In the genomic region with DNA sequence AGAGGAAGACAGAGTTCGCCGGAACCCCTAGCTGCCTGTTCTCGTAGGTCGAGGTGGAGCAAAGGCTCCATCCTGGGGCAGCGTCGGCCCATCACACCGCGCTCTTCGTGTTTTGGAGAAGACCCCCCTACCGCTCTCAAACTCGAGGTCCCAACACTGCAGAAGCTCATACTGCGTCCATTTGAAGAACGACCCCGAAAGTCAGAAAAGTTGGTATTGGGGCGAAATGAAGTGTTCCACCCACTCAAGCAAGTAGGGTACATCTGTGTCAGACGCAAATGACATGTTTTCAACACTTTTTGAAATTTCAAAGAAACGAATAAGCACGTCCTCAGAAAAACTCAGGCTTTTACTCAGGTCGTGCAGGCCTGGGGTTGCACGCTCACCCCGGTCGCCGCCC, we compare ENCODE assay signal across 8 mouse cellular contexts. TPM values are rescaled to one million over a fixed set of nuclear protein-coding genes. Genes with fewer than 3 reads are reported as not detected.
DNase-seq lines count a peak whose midpoint lies in the region; ATAC-seq and TF ChIP-seq lines count a peak whose summit lies in the region.

No protein-coding gene starts in this region.

- peaks cover 10% of the 10 kb centered on the region for H3K4me1 ChIP-seq in lung, embryonic 14.5 days (ENCODE audit: insufficient read depth)
- H3K4me1 ChIP-seq in embryonic facial prominence, embryonic 15.5 days = peaks cover 40% of the 10 kb centered on the region
- H3K4me1 ChIP-seq in limb, embryonic 10.5 days = peaks cover 32% of the 10 kb centered on the region
- peaks cover 27% of the 10 kb centered on the region for H3K4me1 ChIP-seq in olfactory bulb, adult 2 months (ENCODE audit: control insufficient read depth, insufficient read depth, low read length)

- no peaks in the 10 kb centered on the region for H3K27me3 ChIP-seq in lung, embryonic 14.5 days (ENCODE audit: insufficient read depth, low read length)
- H3K27me3 ChIP-seq in embryonic facial prominence, embryonic 15.5 days = no peaks in the 10 kb centered on the region
- H3K27me3 ChIP-seq in limb, embryonic 10.5 days (ENCODE audit: low read depth, poor library complexity, severe bottlenecking) = no peaks in the 10 kb centered on the region

- ATAC-seq in lung, embryonic 14.5 days (ENCODE audit: insufficient read depth) = no peak
- ATAC-seq in embryonic facial prominence, embryonic 15.5 days (ENCODE audit: insufficient number of reproducible peaks, low FRiP score, low TSS enrichment, low read depth) = no peak

- TF ChIP-seq CTCF in lung, embryonic 14.5 days (IDR thresholded peaks at IDR 0.05; ENCODE audit: low read depth) = no peak
- no peak for TF ChIP-seq CTCF in olfactory bulb, adult 2 months (IDR thresholded peaks at IDR 0.05; ENCODE audit: insufficient read depth, low read depth, low read length)

- intact Hi-C loops in left cerebral cortex, postnatal 14 days (cut with DNase I) = no loop called here

- under 1% methylated on average over 23 of the region's 23 CpGs for WGBS in lung, embryonic 14.5 days
- under 1% methylated on average over 23 of the region's 23 CpGs for WGBS in embryonic facial prominence, embryonic 15.5 days
- WGBS in limb, embryonic 10.5 days = under 1% methylated on average over 23 of the region's 23 CpGs
- WGBS in olfactory bulb, adult 2 months = under 1% methylated on average over 23 of the region's 23 CpGs

- H3K4me3 ChIP-seq in lung, embryonic 14.5 days (ENCODE audit: low read depth, low read length) = peak overlapping the region; percentile 94
- H3K4me3 ChIP-seq in embryonic facial prominence, embryonic 15.5 days (replicated peaks) = peak overlapping the region; percentile 92
- peak overlapping the region; percentile 85 for H3K4me3 ChIP-seq in limb, embryonic 10.5 days
- peak overlapping the region; percentile 92 for H3K4me3 ChIP-seq in olfactory bulb, adult 2 months (ENCODE audit: insufficient read depth, low read depth, low read length)

- no peak for TF ChIP-seq POLR2A in olfactory bulb, adult 2 months (IDR thresholded peaks at IDR 0.05; ENCODE audit: insufficient read depth, low read depth, low read length)

- peak overlapping the region; percentile 99 for H3K4me2 ChIP-seq in lung, embryonic 14.5 days
- peak overlapping the region; percentile 95 for H3K4me2 ChIP-seq in embryonic facial prominence, embryonic 15.5 days (replicated peaks)

- H3K9me3 ChIP-seq in lung, embryonic 14.5 days (ENCODE audit: low read depth, low read length) = no peaks in the 10 kb centered on the region
- no peaks in the 10 kb centered on the region for H3K9me3 ChIP-seq in embryonic facial prominence, embryonic 15.5 days (replicated peaks)
- no peaks in the 10 kb centered on the region for H3K9me3 ChIP-seq in limb, embryonic 10.5 days (replicated peaks)

- peaks cover 31% of the 10 kb centered on the region for H3K36me3 ChIP-seq in lung, embryonic 14.5 days (ENCODE audit: insufficient read depth)
- H3K36me3 ChIP-seq in embryonic facial prominence, embryonic 15.5 days = peaks cover 30% of the 10 kb centered on the region
- peaks cover 35% of the 10 kb centered on the region for H3K36me3 ChIP-seq in limb, embryonic 10.5 days

- DNase-seq in lung, embryonic 14.5 days = no peak
- no peak for DNase-seq in lung, adult 18-20 months
- no peak for DNase-seq in limb, embryonic 10.5 days (ENCODE audit: low spot score)
- DNase-seq in frontal cortex, adult 2 months (ENCODE audit: extremely low spot score in 1 of 2, low spot score in 1 of 2) = no peak
- no peak for DNase-seq in left cerebral cortex, postnatal 14 days (ENCODE audit: low spot score in 2 of 2)
- no peak for DNase-seq in cerebellum, postnatal 10 days

- peak overlapping the region; percentile 81 for H3K27ac ChIP-seq in lung, embryonic 14.5 days (ENCODE audit: low read depth)
- peak overlapping the region; percentile 94 for H3K27ac ChIP-seq in embryonic facial prominence, embryonic 15.5 days (replicated peaks)
- peak overlapping the region; percentile 92 for H3K27ac ChIP-seq in limb, embryonic 10.5 days
- H3K27ac ChIP-seq in olfactory bulb, adult 2 months (ENCODE audit: insufficient read depth, low read depth, low read length) = peak overlapping the region; percentile 79; the same call in 1 of the 2 replicates

- H3K9ac ChIP-seq in lung, embryonic 14.5 days = peak overlapping the region; percentile 40
- peak overlapping the region; percentile 48 for H3K9ac ChIP-seq in embryonic facial prominence, embryonic 15.5 days

RNA-seq across cellular contexts. Expression of a gene that starts 0.5 kb away (rescaled TPM):
- polyA plus RNA-seq in lung, embryonic 14.5 days (2014; fragmentation: Nextera tagmentation; extraction: Ambion mirVana) = 3.8 and 4.3 TPM in 2 replicates
- 11.2 and 14.7 TPM in 2 replicates for polyA plus RNA-seq in embryonic facial prominence, embryonic 15.5 days (2015; fragmentation: Nextera tagmentation; extraction: Ambion mirVana)
- 14.0 and 21.8 TPM in 2 replicates for polyA plus RNA-seq in limb, embryonic 10.5 days (2016; fragmentation: Nextera tagmentation; extraction: Ambion mirVana)
- not detected in 2 replicates for polyA plus RNA-seq in olfactory bulb, adult 2 months (2012; ENCODE audit: insufficient read depth, insufficient read length, low replicate concordance, missing spikeins)
- 4.8 and 5.5 TPM in 2 replicates for polyA plus RNA-seq in frontal cortex, adult 2 months (2012; rRNA removed)
- 1 to 10 TPM; 3.6 to 4.5 TPM for total RNA-seq in left cerebral cortex, postnatal 14 days (2021)

RNA-seq across cellular contexts. Expression of a gene that starts 0.6 kb away (rescaled TPM):
- polyA plus RNA-seq in lung, embryonic 14.5 days (2014; fragmentation: Nextera tagmentation; extraction: Ambion mirVana) = 85.8 and 97.4 TPM in 2 replicates
- polyA plus RNA-seq in embryonic facial prominence, embryonic 15.5 days (2015; fragmentation: Nextera tagmentation; extraction: Ambion mirVana) = 180 and 183 TPM in 2 replicates
- polyA plus RNA-seq in limb, embryonic 10.5 days (2016; fragmentation: Nextera tagmentation; extraction: Ambion mirVana) = 101 and 104 TPM in 2 replicates
- polyA plus RNA-seq in olfactory bulb, adult 2 months (2012; ENCODE audit: insufficient read depth, insufficient read length, low replicate concordance, missing spikeins) = not detected in 2 replicates
- 243 and 245 TPM in 2 replicates for polyA plus RNA-seq in frontal cortex, adult 2 months (2012; rRNA removed)
- total RNA-seq in left cerebral cortex, postnatal 14 days (2021) = 100 to 1,000 TPM; 249 to 272 TPM

RNA-seq across cellular contexts. Expression of a gene that starts 19.5 kb away (rescaled TPM):
- polyA plus RNA-seq in lung, embryonic 14.5 days (2014; fragmentation: Nextera tagmentation; extraction: Ambion mirVana) = 0.74 and 1.4 TPM in 2 replicates
- polyA plus RNA-seq in embryonic facial prominence, embryonic 15.5 days (2015; fragmentation: Nextera tagmentation; extraction: Ambion mirVana) = 2.3 and 3.6 TPM in 2 replicates
- polyA plus RNA-seq in limb, embryonic 10.5 days (2016; fragmentation: Nextera tagmentation; extraction: Ambion mirVana) = 3.5 and 4.5 TPM in 2 replicates
- polyA plus RNA-seq in olfactory bulb, adult 2 months (2012; ENCODE audit: insufficient read depth, insufficient read length, low replicate concordance, missing spikeins) = not detected in 2 replicates
- polyA plus RNA-seq in frontal cortex, adult 2 months (2012; rRNA removed) = 0.17 and 0.20 TPM in 2 replicates
- not detected for total RNA-seq in left cerebral cortex, postnatal 14 days (2021)

RNA-seq across cellular contexts. Expression of a gene that starts 21.3 kb away (rescaled TPM):
- polyA plus RNA-seq in lung, embryonic 14.5 days (2014; fragmentation: Nextera tagmentation; extraction: Ambion mirVana) = 38.9 and 41.1 TPM in 2 replicates
- 55.3 and 56.3 TPM in 2 replicates for polyA plus RNA-seq in embryonic facial prominence, embryonic 15.5 days (2015; fragmentation: Nextera tagmentation; extraction: Ambion mirVana)
- polyA plus RNA-seq in limb, embryonic 10.5 days (2016; fragmentation: Nextera tagmentation; extraction: Ambion mirVana) = 44.7 and 53.5 TPM in 2 replicates
- not detected in 2 replicates for polyA plus RNA-seq in olfactory bulb, adult 2 months (2012; ENCODE audit: insufficient read depth, insufficient read length, low replicate concordance, missing spikeins)
- polyA plus RNA-seq in frontal cortex, adult 2 months (2012; rRNA removed) = 1.8 and 2.3 TPM in 2 replicates
- total RNA-seq in left cerebral cortex, postnatal 14 days (2021) = under 1 TPM in 1 of 2 experiments, not detected in 1; 0.47 TPM

RNA-seq across cellular contexts. Expression of a gene that starts 21.8 kb away (rescaled TPM):
- 124 and 130 TPM in 2 replicates for polyA plus RNA-seq in lung, embryonic 14.5 days (2014; fragmentation: Nextera tagmentation; extraction: Ambion mirVana)
- 210 and 216 TPM in 2 replicates for polyA plus RNA-seq in embryonic facial prominence, embryonic 15.5 days (2015; fragmentation: Nextera tagmentation; extraction: Ambion mirVana)
- polyA plus RNA-seq in limb, embryonic 10.5 days (2016; fragmentation: Nextera tagmentation; extraction: Ambion mirVana) = 67.7 and 85.0 TPM in 2 replicates
- not detected in 2 replicates for polyA plus RNA-seq in olfactory bulb, adult 2 months (2012; ENCODE audit: insufficient read depth, insufficient read length, low replicate concordance, missing spikeins)
- polyA plus RNA-seq in frontal cortex, adult 2 months (2012; rRNA removed) = 34.5 and 36.4 TPM in 2 replicates
- total RNA-seq in left cerebral cortex, postnatal 14 days (2021) = 10 to 100 TPM; 25.8 to 25.9 TPM
